27 mouse cellular contexts compared by ENCODE assay signal in genomic region chr16:89520091-89520490, GRCm38 (mm10). TPM values are rescaled to one million over a fixed set of nuclear protein-coding genes. Genes with fewer than 3 reads are reported as not detected.
DNase-seq lines count a peak whose midpoint lies in the region; ATAC-seq and TF ChIP-seq lines count a peak whose summit lies in the region.
"Had no signal": no experiment of that assay in that cellular context is flagged by ENCODE, and none has a peak within 500 bp of the region (broad histone marks: within the 10 kb centered on the region; RNA-seq: fewer than 3 reads in every experiment).

No protein-coding gene starts in this region.

- 0 out of 2 replicates have a peak, but pooled peaks cover 2% of the 10 kb centered on the region for H3K4me1 ChIP-seq in forebrain, embryonic 15.5 days
- no peaks in the 10 kb centered on the region for H3K4me1 ChIP-seq in forebrain, embryonic 10.5 days
- H3K4me1 ChIP-seq in hindbrain, postnatal 0 days (ENCODE audit: insufficient read depth, low read length) = no peaks in the 10 kb centered on the region
- H3K4me1 ChIP-seq in hindbrain, embryonic 10.5 days (replicated peaks) = no peaks in the 10 kb centered on the region
- 0 out of 2 replicates have a peak, but pooled peaks cover 3% of the 10 kb centered on the region for H3K4me1 ChIP-seq in midbrain, embryonic 16.5 days (ENCODE audit: control insufficient read depth, insufficient read depth, low read length)
- no peaks in the 10 kb centered on the region for H3K4me1 ChIP-seq in midbrain, embryonic 14.5 days (ENCODE audit: control insufficient read depth, insufficient read depth, low read length)
- no peaks in the 10 kb centered on the region for H3K4me1 ChIP-seq in kidney, adult 2 months (ENCODE audit: control insufficient read depth, insufficient read depth, low read length)
- H3K4me1 ChIP-seq: heart, embryonic 10.5 days had no signal

- H3K9ac ChIP-seq in forebrain, embryonic 15.5 days (replicated peaks) = no peak overlapping the region
- no peak overlapping the region for H3K9ac ChIP-seq in hindbrain, postnatal 0 days (replicated peaks; ENCODE audit: low read length)
- H3K9ac ChIP-seq in midbrain, embryonic 16.5 days (ENCODE audit: low read depth, low read length) = no peak overlapping the region
- H3K9ac ChIP-seq in midbrain, embryonic 14.5 days (replicated peaks; ENCODE audit: low read length) = no peak overlapping the region
- H3K9ac ChIP-seq: embryonic facial prominence, embryonic 12.5 days had no signal

- no peaks in the 10 kb centered on the region for H3K27me3 ChIP-seq in forebrain, embryonic 15.5 days
- H3K27me3 ChIP-seq in forebrain, embryonic 10.5 days (ENCODE audit: poor library complexity, severe bottlenecking) = no peaks in the 10 kb centered on the region
- no peaks in the 10 kb centered on the region for H3K27me3 ChIP-seq in hindbrain, postnatal 0 days (ENCODE audit: insufficient read depth, low read length)
- H3K27me3 ChIP-seq in hindbrain, embryonic 10.5 days (ENCODE audit: insufficient read depth, poor library complexity, severe bottlenecking) = no peaks in the 10 kb centered on the region
- H3K27me3 ChIP-seq in midbrain, embryonic 16.5 days (ENCODE audit: control insufficient read depth, insufficient read depth, low read depth, low read length) = no peaks in the 10 kb centered on the region
- H3K27me3 ChIP-seq in midbrain, embryonic 14.5 days (ENCODE audit: control insufficient read depth, insufficient read depth, low read length) = no peaks in the 10 kb centered on the region
- H3K27me3 ChIP-seq in kidney, adult 2 months (replicated peaks; ENCODE audit: control insufficient read depth, insufficient read depth, low read length) = no peaks in the 10 kb centered on the region; the same call in 1 of the 2 replicates
- H3K27me3 ChIP-seq: embryonic facial prominence, embryonic 12.5 days had no signal

- TF ChIP-seq CTCF in hindbrain, postnatal 0 days (IDR thresholded peaks at IDR 0.05; ENCODE audit: low read depth) = no peak
- no peak for TF ChIP-seq CTCF in kidney, adult 2 months (conservative IDR thresholded peaks at IDR 0.05; ENCODE audit: insufficient read depth, insufficient read length, low read depth, low read length)

- no peaks in the 10 kb centered on the region for H3K9me3 ChIP-seq in forebrain, embryonic 15.5 days
- H3K9me3 ChIP-seq in forebrain, embryonic 10.5 days = no peaks in the 10 kb centered on the region
- H3K9me3 ChIP-seq in hindbrain, postnatal 0 days (ENCODE audit: low read length) = no peaks in the 10 kb centered on the region
- no peaks in the 10 kb centered on the region for H3K9me3 ChIP-seq in hindbrain, embryonic 10.5 days
- H3K9me3 ChIP-seq in midbrain, embryonic 16.5 days (replicated peaks; ENCODE audit: control insufficient read depth, low read length, poor library complexity, severe bottlenecking) = no peaks in the 10 kb centered on the region
- H3K9me3 ChIP-seq in midbrain, embryonic 14.5 days (ENCODE audit: control insufficient read depth, low read length) = no peaks in the 10 kb centered on the region
- H3K9me3 ChIP-seq: embryonic facial prominence, embryonic 12.5 days; heart, embryonic 10.5 days had no signal

- ATAC-seq in forebrain, embryonic 15.5 days (replicated peaks) = peak; percentile 30; the same call in 1 of the 2 replicates
- ATAC-seq in hindbrain, postnatal 0 days = 0 out of 2 replicates have a peak, but pooled peaks have one; percentile 15
- 0 out of 2 replicates have a peak, but pooled peaks have one; percentile 40 for ATAC-seq in midbrain, embryonic 16.5 days
- no peak; the same call in 1 of the 2 replicates for ATAC-seq in midbrain, embryonic 14.5 days (ENCODE audit: low FRiP score, low TSS enrichment)
- ATAC-seq: inflammation-experienced regulatory T-cells, adult 6 months; intestine, postnatal 0 days had no signal

- WGBS in forebrain, embryonic 15.5 days = 79% methylated on average over 6 of the region's 6 CpGs
- 91% methylated on average over 6 of the region's 6 CpGs for whole genome bisulfite sequencing in forebrain, embryonic 10.5 days
- WGBS in hindbrain, postnatal 0 days = 72% methylated on average over 6 of the region's 6 CpGs
- 96% methylated on average over 6 of the region's 6 CpGs for WGBS in hindbrain, embryonic 10.5 days
- WGBS in midbrain, embryonic 16.5 days = 82% methylated on average over 6 of the region's 6 CpGs
- WGBS in midbrain, embryonic 14.5 days = 90% methylated on average over 6 of the region's 6 CpGs
- 91% methylated on average over 6 of the region's 6 CpGs for WGBS in kidney, adult 2 months

- no peak for TF ChIP-seq POLR2A in kidney, adult 2 months (IDR thresholded peaks at IDR 0.05; ENCODE audit: low read depth, low read length)

- no peak for DNase-seq in forebrain, embryonic 10.5 days (ENCODE audit: extremely low spot score, low spot score)
- DNase-seq in hindbrain, postnatal 0 days (ENCODE audit: low spot score) = no peak
- DNase-seq in hindbrain, embryonic 10.5 days (ENCODE audit: low spot score) = no peak
- DNase-seq in midbrain, embryonic 14.5 days = no peak
- DNase-seq in kidney, adult 2 months = no peak
- DNase-seq: adrenal gland, adult 2 months; adrenal gland, postnatal 36 days; cerebellum, adult 11 months; cerebellum, adult 8-10 months; cerebellum, postnatal 14 days; embryo, embryonic 11 days; gastrocnemius, postnatal 10 days; heart, postnatal 4 days; kidney, adult 9 months had no signal

- H3K4me2 ChIP-seq in forebrain, embryonic 15.5 days (replicated peaks) = no peak overlapping the region
- H3K4me2 ChIP-seq in hindbrain, postnatal 0 days (ENCODE audit: low read depth, low read length) = no peak overlapping the region
- no peak overlapping the region for H3K4me2 ChIP-seq in midbrain, embryonic 16.5 days (ENCODE audit: low read length)
- H3K4me2 ChIP-seq in midbrain, embryonic 14.5 days (ENCODE audit: low read length) = no peak overlapping the region
- H3K4me2 ChIP-seq: embryonic facial prominence, embryonic 12.5 days had no signal

- H3K36me3 ChIP-seq in forebrain, embryonic 15.5 days = no peaks in the 10 kb centered on the region
- H3K36me3 ChIP-seq in forebrain, embryonic 10.5 days (replicated peaks) = no peaks in the 10 kb centered on the region
- H3K36me3 ChIP-seq in hindbrain, postnatal 0 days (ENCODE audit: insufficient read depth, low read length) = no peaks in the 10 kb centered on the region
- no peaks in the 10 kb centered on the region for H3K36me3 ChIP-seq in hindbrain, embryonic 10.5 days
- H3K36me3 ChIP-seq in midbrain, embryonic 16.5 days (ENCODE audit: control insufficient read depth, insufficient read depth, low read length) = no peaks in the 10 kb centered on the region
- no peaks in the 10 kb centered on the region for H3K36me3 ChIP-seq in midbrain, embryonic 14.5 days (ENCODE audit: control insufficient read depth, insufficient read depth, low read length)
- H3K36me3 ChIP-seq in kidney, adult 2 months (ENCODE audit: control insufficient read depth, insufficient read depth, low read length) = no peaks in the 10 kb centered on the region
- H3K36me3 ChIP-seq: embryonic facial prominence, embryonic 12.5 days; heart, embryonic 10.5 days had no signal

- H3K4me3 ChIP-seq in forebrain, embryonic 15.5 days = no peak overlapping the region
- H3K4me3 ChIP-seq in forebrain, embryonic 10.5 days = no peak overlapping the region
- H3K4me3 ChIP-seq in hindbrain, postnatal 0 days (ENCODE audit: low read length) = no peak overlapping the region
- no peak overlapping the region for H3K4me3 ChIP-seq in hindbrain, embryonic 10.5 days
- H3K4me3 ChIP-seq in midbrain, embryonic 16.5 days (ENCODE audit: low read depth, low read length) = no peak overlapping the region
- no peak overlapping the region for H3K4me3 ChIP-seq in midbrain, embryonic 14.5 days (replicated peaks; ENCODE audit: low read depth, low read length)
- no peak overlapping the region for H3K4me3 ChIP-seq in kidney, adult 2 months (ENCODE audit: insufficient read depth, low read depth, low read length)
- H3K4me3 ChIP-seq: embryonic facial prominence, embryonic 12.5 days; heart, embryonic 10.5 days had no signal

- no peak overlapping the region for H3K27ac ChIP-seq in forebrain, embryonic 15.5 days (replicated peaks)
- H3K27ac ChIP-seq in forebrain, embryonic 10.5 days = no peak overlapping the region
- H3K27ac ChIP-seq in hindbrain, postnatal 0 days = peak overlapping the region; percentile 20; the same call in 1 of the 2 replicates
- H3K27ac ChIP-seq in hindbrain, embryonic 10.5 days = no peak overlapping the region
- no peak overlapping the region for H3K27ac ChIP-seq in midbrain, embryonic 16.5 days (ENCODE audit: low read length)
- no peak overlapping the region for H3K27ac ChIP-seq in midbrain, embryonic 14.5 days (replicated peaks; ENCODE audit: low read depth, low read length)
- H3K27ac ChIP-seq in kidney, adult 2 months (ENCODE audit: insufficient read depth, low read depth, low read length) = no peak overlapping the region
- H3K27ac ChIP-seq: embryonic facial prominence, embryonic 12.5 days; heart, embryonic 10.5 days had no signal

RNA-seq across cellular contexts. Expression of gene Krtap7-1, which starts 12.0 kb away (rescaled TPM):
- not detected in 2 replicates for polyA plus RNA-seq in forebrain, embryonic 15.5 days (2015; fragmentation: Nextera tagmentation; extraction: Ambion mirVana)
- polyA plus RNA-seq in forebrain, embryonic 10.5 days (2016; fragmentation: Nextera tagmentation; extraction: Ambion mirVana) = not detected in 2 replicates
- 0.47 and 6.7 TPM in 2 replicates for total RNA-seq in hindbrain, postnatal 0 days (2014; rRNA removed)
- polyA plus RNA-seq in hindbrain, postnatal 0 days (2015; fragmentation: Nextera tagmentation; extraction: Ambion mirVana) = 0.25 TPM in 1 of 2 replicates, not detected in the other
- polyA plus RNA-seq in hindbrain, embryonic 10.5 days (2016; fragmentation: Nextera tagmentation; extraction: Ambion mirVana) = not detected in 2 replicates
- not detected in 2 replicates for polyA plus RNA-seq in midbrain, embryonic 16.5 days (2015; fragmentation: Nextera tagmentation; extraction: Ambion mirVana)
- 0.51 TPM in 1 of 2 replicates, not detected in the other for polyA plus RNA-seq in midbrain, embryonic 14.5 days (2014; fragmentation: Nextera tagmentation; extraction: Ambion mirVana)
- polyA plus RNA-seq in kidney, adult 2 months (2012; rRNA removed) = not detected in 2 replicates
- total RNA-seq: adrenal gland, adult 2 months; adrenal gland, postnatal 36 days; common myeloid progenitor, adult 5-6 weeks; ES-E14; gastrocnemius, postnatal 4 days; heart, adult 18-20 months; heart, postnatal 10 days; heart, postnatal 4 days had no signal
- polyA plus RNA-seq: adrenal gland, adult 2 months; embryonic facial prominence, embryonic 12.5 days; heart, embryonic 10.5 days; heart, embryonic 14.5 days; inflammation-experienced regulatory T-cells, adult 6 months; intestine, postnatal 0 days had no signal

RNA-seq across cellular contexts. Expression of gene Krtap8-1, which starts 32.3 kb away (rescaled TPM):
- polyA plus RNA-seq in forebrain, embryonic 15.5 days (2015; fragmentation: Nextera tagmentation; extraction: Ambion mirVana) = not detected in 2 replicates
- not detected in 2 replicates for polyA plus RNA-seq in forebrain, embryonic 10.5 days (2016; fragmentation: Nextera tagmentation; extraction: Ambion mirVana)
- total RNA-seq in hindbrain, postnatal 0 days (2014; rRNA removed) = not detected in 2 replicates
- polyA plus RNA-seq in hindbrain, postnatal 0 days (2015; fragmentation: Nextera tagmentation; extraction: Ambion mirVana) = not detected in 2 replicates
- polyA plus RNA-seq in hindbrain, embryonic 10.5 days (2016; fragmentation: Nextera tagmentation; extraction: Ambion mirVana) = not detected in 2 replicates
- not detected in 2 replicates for polyA plus RNA-seq in midbrain, embryonic 16.5 days (2015; fragmentation: Nextera tagmentation; extraction: Ambion mirVana)
- polyA plus RNA-seq in midbrain, embryonic 14.5 days (2014; fragmentation: Nextera tagmentation; extraction: Ambion mirVana) = not detected in 2 replicates
- polyA plus RNA-seq in kidney, adult 2 months (2012; rRNA removed) = not detected in 2 replicates
- total RNA-seq: adrenal gland, adult 2 months; adrenal gland, postnatal 36 days; common myeloid progenitor, adult 5-6 weeks; ES-E14; gastrocnemius, postnatal 4 days; heart, adult 18-20 months; heart, postnatal 10 days; heart, postnatal 4 days had no signal
- polyA plus RNA-seq: adrenal gland, adult 2 months; embryonic facial prominence, embryonic 12.5 days; frontal cortex, adult 2 months; heart, embryonic 10.5 days; heart, embryonic 14.5 days; inflammation-experienced regulatory T-cells, adult 6 months; intestine, postnatal 0 days had no signal

RNA-seq across cellular contexts. Expression of gene Krtap11-1, which starts 50.9 kb away (rescaled TPM):
- polyA plus RNA-seq in forebrain, embryonic 15.5 days (2015; fragmentation: Nextera tagmentation; extraction: Ambion mirVana) = not detected in 2 replicates
- not detected in 2 replicates for polyA plus RNA-seq in forebrain, embryonic 10.5 days (2016; fragmentation: Nextera tagmentation; extraction: Ambion mirVana)
- not detected in 2 replicates for total RNA-seq in hindbrain, postnatal 0 days (2014; rRNA removed)
- polyA plus RNA-seq in hindbrain, postnatal 0 days (2015; fragmentation: Nextera tagmentation; extraction: Ambion mirVana) = not detected in 2 replicates
- polyA plus RNA-seq in hindbrain, embryonic 10.5 days (2016; fragmentation: Nextera tagmentation; extraction: Ambion mirVana) = not detected in 2 replicates
- not detected in 2 replicates for polyA plus RNA-seq in midbrain, embryonic 16.5 days (2015; fragmentation: Nextera tagmentation; extraction: Ambion mirVana)
- not detected in 2 replicates for polyA plus RNA-seq in midbrain, embryonic 14.5 days (2014; fragmentation: Nextera tagmentation; extraction: Ambion mirVana)
- polyA plus RNA-seq in kidney, adult 2 months (2012; rRNA removed) = not detected in 2 replicates
- total RNA-seq: adrenal gland, adult 2 months; adrenal gland, postnatal 36 days; common myeloid progenitor, adult 5-6 weeks; ES-E14; gastrocnemius, postnatal 10 days; gastrocnemius, postnatal 4 days; heart, adult 18-20 months; heart, postnatal 10 days; heart, postnatal 4 days had no signal
- polyA plus RNA-seq: adrenal gland, adult 2 months; embryonic facial prominence, embryonic 12.5 days; frontal cortex, adult 2 months; heart, embryonic 10.5 days; heart, embryonic 14.5 days; inflammation-experienced regulatory T-cells, adult 6 months; intestine, postnatal 0 days had no signal
